Comparison of ENCODE assay signal across 8 mouse cellular contexts in genomic region chr14:56886594-56887513, GRCm38 (mm10). TPM values are rescaled to one million over a fixed set of nuclear protein-coding genes. Genes with fewer than 3 reads are reported as not detected.
DNase-seq lines count a peak whose midpoint lies in the region; ATAC-seq lines count a peak whose summit lies in the region.
"Not testable (repeated sequence)": the region's sequence is repeated elsewhere in the genome, so short reads cannot be mapped to it uniquely, and the experiment has no call there.

Gene Zmym2 (plus strand): TSS chr14:56886653.

- intact Hi-C loops in gastrocnemius, postnatal 14 days (cut with DNase I; ENCODE audit: low total_unique reads) = not testable (repeated sequence)
- intact Hi-C loops in left cerebral cortex, postnatal 10 days (cut with DNase I) = loop anchor here (10.0 kb wide), 1 partner anchor 72 kb away; the partner anchor contains the start of gene Zmym5

- peak; percentile 22 for ATAC-seq in inflammation-experienced regulatory T-cells, adult 6 months
- peak; percentile 45 for ATAC-seq in megakaryocyte progenitor cell, adult 5-6 weeks (replicated peaks; ENCODE audit: poor library complexity)

- peak; percentile 72 to 77 for DNase-seq in adrenal gland, adult 18-20 months (ENCODE audit: low spot score in 2 of 2)
- peak; percentile 82 for DNase-seq in embryo, embryonic 10.5 days (ENCODE audit: low spot score)
- DNase-seq in gastrocnemius, postnatal 14 days = peak; percentile 71
- peak; percentile 64 to 84 for DNase-seq in left cerebral cortex, postnatal 10 days (ENCODE audit: extremely low spot score in 1 of 2, low spot score in 2 of 2)
- DNase-seq in right cerebral cortex, postnatal 10 days (ENCODE audit: low spot score in 2 of 2) = peak; percentile 79 to 83
- DNase-seq in urinary bladder, postnatal 14 days (ENCODE audit: low spot score) = peak; percentile 76

RNA-seq across cellular contexts. Expression of gene Zmym2, which starts in this region (rescaled TPM):
- total RNA-seq in adrenal gland, adult 18-20 months (2021) = 10 to 100 TPM; 42.9 to 47.6 TPM
- 10 to 100 TPM; 26.2 to 29.5 TPM for total RNA-seq in gastrocnemius, postnatal 14 days (2021)
- 10 to 100 TPM; 35.1 to 67.2 (median 57.1) TPM for polyA plus RNA-seq in inflammation-experienced regulatory T-cells, adult 6 months (2017; shearing (Covaris generic))
- total RNA-seq in left cerebral cortex, postnatal 10 days (2021) = 10 to 100 TPM; 82.9 to 88.8 TPM
- 68.5 and 70.2 TPM in 2 replicates for total RNA-seq in megakaryocyte progenitor cell, adult 5-6 weeks (2015)
- total RNA-seq in megakaryocyte progenitor cell, adult 5-6 weeks (2017) = 23.9 and 45.6 TPM in 2 replicates

Comparison
In these comparisons a context has a peak if more than half of its experiments do, and no peak if none do; other contexts are left out.
1. Peak in every context shown above with its lines: DNase-seq and ATAC-seq.